Mouse (Mus musculus): ENCODE measurements around the gene Cnga1.

- no peak for TF ChIP-seq CTCF (conservative IDR thresholded peaks at IDR 0.05 in 1 of 2, IDR thresholded peaks at IDR 0.05 in 1 of 2; ENCODE audit: low read depth in 2 of 2, low read length in 2 of 2)
- no peak for TF ChIP-seq MAX (IDR thresholded peaks at IDR 0.05; ENCODE audit: low read length)
- TF ChIP-seq POLR2A (IDR thresholded peaks at IDR 0.05; ENCODE audit: low read depth, low read length), result no peak
- TF ChIP-seq RAD21 (IDR thresholded peaks at IDR 0.05; ENCODE audit: low read depth, low read length), result no peak
- TF ChIP-seq SIN3A (IDR thresholded peaks at IDR 0.05; ENCODE audit: low read length), result no peak
- no peak for TF ChIP-seq SMC3 (IDR thresholded peaks at IDR 0.05; ENCODE audit: low read depth, low read length)
- no peak for TF ChIP-seq E2F4 (IDR thresholded peaks at IDR 0.05; ENCODE audit: insufficient replicate concordance, low read depth, low read length)
- TF ChIP-seq EP300 (IDR thresholded peaks at IDR 0.05; ENCODE audit: low read length), result no peak
Measured at GRCm38 (mm10) chr5:72643655-72644054, 420 bp downstream of the Cnga1 start.
